Mouse (Mus musculus): ENCODE results near the gene Mrc2.

Gene Mrc2

DNA sequence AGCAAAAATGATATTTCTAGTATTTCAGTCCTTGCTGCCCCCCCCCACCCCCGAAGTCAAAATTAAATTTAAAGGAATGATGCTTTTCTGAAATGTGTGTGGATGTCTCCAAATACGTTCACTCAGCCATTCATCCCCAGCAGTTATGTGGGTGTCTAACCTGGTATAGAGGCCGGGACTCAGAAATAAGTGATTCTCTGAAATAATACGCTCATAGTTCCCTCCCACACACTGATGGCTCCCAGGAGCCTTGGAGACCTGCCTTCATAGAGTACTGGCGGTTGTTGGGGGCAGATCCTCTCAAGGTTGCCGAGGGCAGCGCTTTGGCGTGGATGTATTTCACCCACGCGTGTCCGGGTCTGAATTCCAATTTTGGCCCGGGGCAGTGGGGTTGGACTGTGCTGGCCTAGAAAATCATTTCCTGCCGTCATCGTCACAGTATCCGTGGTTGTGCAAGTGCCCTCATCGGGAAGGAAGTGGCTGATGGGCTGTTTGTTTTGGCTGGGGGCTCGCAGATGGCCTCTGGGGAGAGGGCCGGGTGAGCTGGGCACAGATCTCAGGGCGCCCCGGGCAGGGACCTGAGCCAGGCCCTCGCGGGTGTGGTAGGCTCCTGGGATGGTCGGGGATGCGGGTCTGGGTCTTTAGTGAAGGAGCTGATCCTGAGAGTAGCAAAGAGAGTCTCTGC is 19.0 kb downstream of the Mrc2 start:
- DNase-seq (ENCODE audit: low spot score): peak; percentile 37

DNA sequence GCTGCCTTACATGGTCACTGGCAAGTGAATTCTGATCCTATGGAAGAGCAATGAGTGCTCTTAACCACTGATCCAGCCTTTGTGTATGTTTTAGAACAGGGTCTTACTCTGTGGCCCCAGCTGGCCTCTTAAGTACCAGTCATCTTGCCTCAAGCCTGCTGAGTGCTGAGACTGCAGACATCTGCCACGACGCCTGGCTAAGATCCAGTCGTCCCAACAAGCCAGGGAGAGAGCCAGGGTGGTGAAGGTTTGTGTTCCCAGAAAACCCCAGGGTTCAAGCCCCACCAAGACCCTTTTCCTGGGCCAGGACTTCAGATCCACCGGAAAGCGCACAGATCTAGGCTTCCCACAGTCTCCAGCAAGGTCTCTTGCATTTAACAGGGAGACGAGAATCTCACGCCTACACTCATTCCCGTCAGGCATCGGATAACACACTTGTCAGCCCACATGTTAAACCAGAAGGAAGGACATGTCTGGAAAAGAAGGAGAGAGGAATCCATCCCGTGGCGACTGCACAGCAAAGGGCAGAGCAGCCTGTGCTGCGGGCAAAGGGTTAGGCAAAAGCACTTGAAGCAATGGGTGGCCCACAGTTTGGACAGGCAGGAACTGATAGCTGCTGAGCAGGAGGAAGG is 20.0 kb downstream of the Mrc2 start:
- peak; percentile 49 for DNase-seq (ENCODE audit: low spot score)

DNA sequence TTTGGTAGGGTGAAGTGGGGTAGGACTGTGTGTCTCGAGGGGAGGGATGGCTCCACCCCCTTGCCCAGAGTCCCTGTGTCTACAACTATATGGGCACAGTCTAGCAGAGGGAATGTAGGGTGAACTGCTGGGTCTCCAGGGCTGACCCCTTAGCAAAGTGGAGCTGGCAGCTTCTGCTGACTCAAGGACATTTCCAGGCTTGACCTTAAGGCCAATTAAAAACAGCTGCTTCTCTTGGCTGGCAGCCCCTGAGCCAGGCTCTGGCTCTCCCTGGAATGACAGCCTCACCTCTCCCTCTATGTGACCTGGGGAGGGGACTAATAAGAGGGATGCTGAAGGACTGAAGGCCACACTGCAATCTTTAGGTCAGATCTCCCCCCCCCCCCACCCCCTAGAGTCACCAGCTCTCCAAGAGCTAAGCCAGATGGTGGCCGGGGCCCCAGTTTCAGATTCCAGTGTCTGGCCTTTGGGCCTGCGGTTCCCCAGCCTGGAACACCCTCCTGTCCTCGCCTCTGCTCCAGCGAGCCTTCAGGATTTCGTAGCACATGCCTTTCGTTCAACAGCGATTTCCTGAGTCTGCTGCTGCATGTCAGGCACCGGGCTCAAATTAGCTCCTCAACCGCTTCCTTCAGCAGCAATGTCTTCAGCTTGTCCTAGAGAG is 20.7 kb downstream of the Mrc2 start:
- peak; percentile 57 for DNase-seq (ENCODE audit: low spot score)

DNA sequence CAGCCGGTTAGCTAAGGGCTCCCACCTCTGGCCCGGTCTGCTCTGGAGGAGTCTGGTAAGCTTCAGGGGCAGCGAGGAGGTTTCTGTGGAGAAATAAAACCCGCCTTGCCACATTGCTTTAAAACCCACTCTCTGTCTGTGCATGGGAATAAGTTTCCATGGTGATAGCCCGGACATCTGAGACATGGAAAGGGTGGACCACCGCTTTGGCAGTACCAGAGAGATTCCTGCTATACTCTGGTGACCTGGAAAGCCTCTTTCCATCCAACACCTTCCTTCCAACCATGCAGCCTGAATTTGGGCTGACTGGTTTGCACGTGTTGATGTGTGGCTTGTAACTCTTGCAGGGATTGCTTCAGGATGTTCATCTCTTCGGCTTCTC is 21.2 kb downstream of the Mrc2 start:
- no peak for DNase-seq (ENCODE audit: low spot score)

DNA sequence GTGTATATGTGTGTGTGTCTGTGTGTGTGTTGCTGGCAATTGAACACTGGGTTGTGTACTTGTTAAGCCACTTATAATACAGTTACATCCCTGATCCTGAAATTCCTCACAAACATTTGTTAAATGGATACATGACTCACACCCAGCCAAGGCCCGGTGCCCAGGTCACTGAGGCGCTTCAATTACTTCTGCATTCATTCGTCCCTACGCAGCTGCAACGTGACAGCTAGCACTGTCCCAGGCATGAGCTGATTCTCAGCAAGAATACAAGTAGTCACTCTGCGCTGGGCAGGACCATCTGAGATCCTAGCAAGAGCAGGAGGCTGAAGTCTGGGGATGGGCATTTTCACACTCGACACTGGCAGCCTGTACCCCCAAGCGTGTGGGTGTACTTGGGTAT is 22.9 kb downstream of the Mrc2 start:
- DNase-seq (ENCODE audit: low spot score): peak; percentile 28

DNA sequence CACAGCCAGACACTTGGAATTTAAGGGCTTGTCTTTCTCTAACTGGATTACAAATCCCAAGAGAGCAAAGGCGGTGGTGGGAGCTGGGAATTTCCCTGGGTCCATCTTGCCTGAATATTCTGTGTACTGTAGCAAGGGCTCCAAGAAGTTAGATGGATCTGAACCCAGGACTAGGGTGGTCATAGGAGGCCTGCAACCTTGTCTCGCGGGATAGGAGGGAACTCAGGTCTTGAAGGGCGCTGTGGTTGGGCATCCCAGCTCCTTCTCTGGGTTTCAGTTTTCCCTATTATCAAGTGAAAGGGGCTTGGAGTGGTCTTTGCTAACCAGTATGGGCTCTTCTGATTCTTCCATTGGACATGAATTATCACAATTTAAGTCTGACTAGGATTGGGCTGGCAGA is 23.7 kb downstream of the Mrc2 start:
- no peak for DNase-seq (ENCODE audit: low spot score)

DNA sequence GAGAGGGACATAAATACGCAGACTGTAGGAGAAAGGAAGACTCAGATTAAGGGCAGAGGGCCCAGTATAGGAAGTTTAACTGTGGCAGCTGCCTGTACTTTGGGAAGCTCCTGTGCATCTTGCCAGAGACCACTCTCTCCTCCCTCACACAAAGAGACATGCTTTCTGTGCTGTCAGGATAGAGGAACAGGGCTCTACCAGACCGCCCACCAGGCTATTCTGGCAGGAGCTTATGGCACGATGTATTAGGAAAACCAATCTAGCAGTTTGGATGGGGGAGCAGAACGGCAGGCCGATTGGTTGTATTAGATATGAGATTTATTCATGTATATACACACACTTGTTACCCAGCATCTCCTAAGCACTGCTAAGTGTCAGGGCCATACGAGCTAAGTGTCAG is 25.3 kb downstream of the Mrc2 start:
- no peak for DNase-seq (ENCODE audit: low spot score)

DNA sequence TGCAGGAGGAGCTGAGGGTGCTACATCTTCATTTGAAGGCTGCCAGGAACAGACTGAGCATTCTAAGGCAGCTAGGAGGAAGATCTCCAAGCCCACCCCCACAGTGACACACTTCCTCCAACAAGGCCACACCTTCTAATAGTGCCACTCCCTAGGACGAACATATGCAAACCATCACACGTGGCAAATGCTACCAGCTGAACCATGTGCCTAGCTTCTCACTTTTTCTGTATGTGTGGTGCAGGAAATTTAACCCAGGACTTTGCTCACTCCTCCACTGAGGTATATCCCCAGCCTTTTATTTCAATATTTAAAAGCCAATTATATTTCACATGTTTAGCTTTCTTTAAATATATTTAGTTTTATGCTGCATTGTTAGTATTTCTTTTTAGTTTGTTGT is 28.6 kb downstream of the Mrc2 start:
- DNase-seq (ENCODE audit: low spot score): no peak

DNA sequence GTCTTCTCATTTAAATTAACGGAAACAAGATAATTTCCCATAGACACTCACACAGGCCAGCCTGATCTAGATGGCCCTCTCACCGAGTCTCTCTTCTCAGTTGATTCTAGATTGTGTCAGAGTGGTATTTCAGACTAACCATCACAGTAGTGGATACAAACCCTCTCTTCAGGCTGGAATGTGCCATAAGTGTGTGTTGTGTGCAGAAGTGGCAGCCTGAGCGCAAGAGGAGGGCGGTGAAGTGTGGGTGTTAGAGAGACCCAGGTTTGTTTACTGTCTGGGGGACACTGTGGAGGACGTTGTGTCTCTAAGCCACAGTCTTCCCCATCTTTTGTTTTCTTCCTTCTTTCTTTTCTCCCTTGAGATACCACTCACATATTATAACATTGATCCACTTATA is 31.1 kb downstream of the Mrc2 start:
- no peak for DNase-seq (ENCODE audit: low spot score)

DNA sequence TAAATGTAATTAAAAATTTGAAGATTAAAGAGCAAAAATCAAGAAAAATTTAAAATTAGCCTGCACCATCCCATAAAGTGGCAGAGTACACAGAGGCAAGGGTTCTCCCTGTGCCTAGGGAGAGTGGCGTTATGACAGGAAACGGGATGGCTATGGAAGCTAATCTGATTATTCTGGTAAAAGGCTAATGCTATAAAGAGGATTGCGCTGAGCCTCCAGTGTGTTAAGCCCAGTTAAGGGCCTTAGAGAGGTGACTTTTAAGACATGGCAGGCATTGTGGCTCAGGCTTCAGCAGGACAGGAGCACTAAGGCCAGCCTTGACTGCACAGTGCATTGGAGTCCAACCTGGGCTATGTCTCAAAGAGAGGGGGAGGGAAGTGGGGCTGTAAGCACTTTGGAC is 34.7 kb downstream of the Mrc2 start:
- DNase-seq (ENCODE audit: low spot score): no peak

DNA sequence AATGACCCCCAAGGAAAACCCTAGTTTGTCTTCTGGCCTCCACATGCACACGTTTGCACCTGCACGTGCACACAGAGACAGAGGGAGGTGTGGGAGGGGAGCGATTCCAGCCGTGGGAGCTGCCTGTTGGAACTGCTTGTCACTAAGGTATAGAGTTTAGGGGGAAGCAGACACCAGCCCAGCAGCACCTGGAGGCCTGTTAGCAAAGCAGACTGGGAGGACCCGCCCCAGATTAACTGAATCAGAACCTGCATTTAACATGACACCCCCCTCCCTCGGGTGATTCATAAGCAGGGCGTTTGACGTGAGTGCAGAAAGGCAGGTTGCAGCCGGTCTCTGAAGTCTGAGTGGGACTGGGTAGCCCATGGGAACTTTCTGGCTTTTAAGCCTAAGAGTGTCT is 37.5 kb downstream of the Mrc2 start:
- DNase-seq (ENCODE audit: low spot score): no peak

DNA sequence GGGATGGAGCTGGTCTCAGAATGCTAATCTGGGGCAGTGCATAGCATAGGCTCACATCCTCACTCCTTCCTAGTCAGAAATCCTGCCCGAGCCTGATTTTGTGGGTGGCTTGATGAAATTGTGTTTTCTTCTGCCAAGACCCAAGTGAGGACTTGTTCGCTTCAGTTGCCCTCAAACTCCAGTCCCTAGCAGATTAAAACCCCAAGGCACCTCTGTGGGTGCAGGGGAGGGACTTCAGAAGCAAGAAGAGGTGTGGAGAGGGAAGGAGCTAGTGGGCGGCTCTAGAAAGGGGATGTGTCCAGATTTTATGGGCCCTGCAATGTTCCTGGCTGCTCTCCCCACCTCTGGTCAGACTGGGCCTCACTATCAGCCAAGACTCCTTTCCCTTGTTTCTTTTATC is 38.7 kb downstream of the Mrc2 start:
- no peak for DNase-seq (ENCODE audit: low spot score)

DNA sequence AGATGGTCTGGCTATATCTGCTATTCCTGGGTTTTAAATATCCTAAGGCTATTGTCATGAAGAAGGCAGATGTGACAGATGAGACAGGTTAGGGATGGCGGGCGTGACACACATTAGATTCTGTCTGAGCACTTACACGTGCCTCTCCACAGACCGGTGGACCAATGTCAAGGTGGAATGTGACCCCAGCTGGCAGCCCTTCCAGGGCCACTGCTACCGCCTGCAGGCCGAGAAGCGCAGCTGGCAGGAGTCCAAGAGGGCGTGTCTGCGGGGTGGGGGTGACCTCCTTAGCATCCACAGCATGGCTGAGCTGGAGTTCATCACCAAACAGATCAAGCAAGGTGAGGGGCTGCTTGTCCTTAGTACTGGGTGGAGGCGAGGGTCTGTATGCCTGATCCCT is 39.3 kb downstream of the Mrc2 start:
- peak; percentile 77 for DNase-seq (ENCODE audit: low spot score)

DNA sequence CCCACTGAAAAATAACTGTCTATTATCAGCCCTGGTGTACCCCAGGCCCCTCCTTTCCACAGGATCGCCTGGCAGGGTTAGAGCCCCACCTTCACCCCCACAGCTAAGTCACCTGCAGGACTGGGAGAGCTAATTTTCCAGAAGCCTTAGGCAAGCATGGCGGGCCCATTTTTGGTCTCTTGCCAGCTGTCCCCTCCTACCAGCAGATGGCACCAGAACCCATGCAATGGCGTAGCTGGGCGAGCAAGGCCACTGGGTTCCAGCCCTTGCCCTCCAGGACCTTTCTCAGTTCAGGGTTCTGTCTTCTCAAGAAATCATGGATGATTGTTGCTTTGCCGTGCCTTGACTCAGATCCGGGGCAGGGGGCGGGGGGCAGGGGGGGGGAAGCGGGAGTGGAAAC is 40.0 kb downstream of the Mrc2 start:
- DNase-seq (ENCODE audit: low spot score): peak; percentile 87

DNA sequence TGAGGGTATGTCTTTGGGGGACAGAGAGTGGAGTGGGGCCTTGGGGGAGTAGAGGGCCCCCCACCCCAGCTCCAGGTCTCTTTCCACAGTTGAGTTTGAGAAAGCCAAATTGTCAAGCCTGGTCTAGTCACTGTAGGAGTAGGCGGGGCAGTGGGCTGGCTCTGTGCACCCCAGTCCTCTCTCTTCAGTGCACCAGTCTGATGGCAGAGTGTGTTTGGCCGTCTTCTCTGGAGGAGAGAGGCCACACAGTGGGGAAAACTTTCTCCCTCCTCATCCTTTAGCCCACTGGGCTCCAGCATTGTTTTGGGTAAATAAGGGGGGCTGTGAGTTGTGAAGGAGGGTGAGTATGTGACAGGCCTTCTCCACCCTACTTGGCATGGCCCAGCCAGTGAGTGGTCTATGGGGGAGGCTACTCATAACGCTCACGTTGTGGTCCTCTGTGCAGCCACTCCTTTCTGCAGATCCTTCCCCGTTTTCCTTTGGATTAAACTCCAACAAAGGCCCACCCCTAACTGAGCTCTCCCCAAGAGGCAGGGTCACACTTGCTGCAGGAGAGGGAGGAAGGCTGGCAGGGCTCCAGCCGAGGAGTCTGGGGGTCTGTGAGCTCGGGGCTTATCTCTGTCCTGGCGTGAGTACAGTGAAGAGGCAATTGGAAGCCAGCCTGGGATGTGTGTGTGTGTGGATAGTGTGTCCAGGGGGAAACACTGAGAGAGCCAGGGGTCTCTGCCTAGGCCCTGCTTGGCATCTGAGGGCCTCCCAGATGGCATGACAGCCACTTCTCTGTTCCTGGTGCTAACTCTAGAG is 41.6 kb downstream of the Mrc2 start:
- DNase-seq (ENCODE audit: low spot score): no peak

DNA sequence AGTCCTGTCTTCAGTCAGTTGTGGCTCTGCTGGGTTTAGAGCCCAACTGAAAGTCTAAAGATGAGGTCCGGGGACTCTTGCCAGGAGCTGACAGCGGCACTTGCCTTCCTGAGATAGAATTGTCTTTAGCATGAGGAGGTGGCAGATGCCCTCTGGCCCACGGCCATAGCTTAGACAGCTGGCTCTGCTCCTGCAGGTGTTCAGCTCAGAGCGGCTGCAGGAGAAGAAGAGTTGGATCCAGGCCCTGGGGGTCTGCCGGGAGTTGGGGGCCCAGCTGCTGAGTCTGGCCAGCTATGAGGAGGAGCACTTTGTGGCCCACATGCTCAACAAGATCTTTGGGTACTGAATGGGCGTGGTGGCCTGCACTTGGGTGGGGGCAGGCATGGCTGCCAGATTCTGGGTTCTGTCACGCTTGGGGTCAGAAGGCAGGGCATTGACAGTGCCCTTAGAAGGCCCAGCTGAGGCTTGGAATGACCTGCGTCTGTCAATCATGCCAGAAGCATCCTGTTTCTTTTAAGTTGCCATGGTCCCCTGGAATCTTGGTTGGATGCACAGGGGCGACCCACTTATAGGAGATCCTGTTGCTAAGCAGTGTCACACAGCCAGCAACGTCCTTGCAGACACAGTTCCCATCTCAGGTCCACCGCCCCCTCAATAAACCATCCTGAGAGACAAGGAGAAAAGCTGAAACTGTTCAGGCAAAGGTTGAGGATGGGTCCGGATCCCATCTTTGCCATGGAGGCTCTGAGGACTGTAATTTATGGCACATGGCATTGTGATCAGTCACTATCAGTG is 46.4 kb downstream of the Mrc2 start:
- peak; percentile 21 for DNase-seq (ENCODE audit: low spot score)

DNA sequence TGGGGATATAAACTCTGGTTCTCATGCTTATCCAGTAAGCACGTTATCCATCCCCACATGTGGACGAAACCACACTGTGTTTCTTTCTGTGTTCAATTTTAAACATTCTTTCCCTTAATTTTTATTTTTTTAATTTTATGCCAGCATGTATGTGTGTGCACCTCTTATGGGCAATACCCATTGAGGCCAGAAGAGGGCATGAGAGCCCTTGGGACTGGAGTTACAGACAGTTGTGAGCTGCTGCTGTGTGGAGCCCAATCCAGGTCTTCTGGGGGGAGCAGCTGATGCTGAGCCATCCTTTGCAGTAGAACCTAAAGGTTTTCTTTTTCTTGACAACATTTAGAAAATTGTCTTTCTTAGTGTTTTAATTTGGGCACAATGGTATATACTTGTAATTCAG is 52.8 kb downstream of the Mrc2 start:
- no peak for DNase-seq (ENCODE audit: low spot score)

DNA sequence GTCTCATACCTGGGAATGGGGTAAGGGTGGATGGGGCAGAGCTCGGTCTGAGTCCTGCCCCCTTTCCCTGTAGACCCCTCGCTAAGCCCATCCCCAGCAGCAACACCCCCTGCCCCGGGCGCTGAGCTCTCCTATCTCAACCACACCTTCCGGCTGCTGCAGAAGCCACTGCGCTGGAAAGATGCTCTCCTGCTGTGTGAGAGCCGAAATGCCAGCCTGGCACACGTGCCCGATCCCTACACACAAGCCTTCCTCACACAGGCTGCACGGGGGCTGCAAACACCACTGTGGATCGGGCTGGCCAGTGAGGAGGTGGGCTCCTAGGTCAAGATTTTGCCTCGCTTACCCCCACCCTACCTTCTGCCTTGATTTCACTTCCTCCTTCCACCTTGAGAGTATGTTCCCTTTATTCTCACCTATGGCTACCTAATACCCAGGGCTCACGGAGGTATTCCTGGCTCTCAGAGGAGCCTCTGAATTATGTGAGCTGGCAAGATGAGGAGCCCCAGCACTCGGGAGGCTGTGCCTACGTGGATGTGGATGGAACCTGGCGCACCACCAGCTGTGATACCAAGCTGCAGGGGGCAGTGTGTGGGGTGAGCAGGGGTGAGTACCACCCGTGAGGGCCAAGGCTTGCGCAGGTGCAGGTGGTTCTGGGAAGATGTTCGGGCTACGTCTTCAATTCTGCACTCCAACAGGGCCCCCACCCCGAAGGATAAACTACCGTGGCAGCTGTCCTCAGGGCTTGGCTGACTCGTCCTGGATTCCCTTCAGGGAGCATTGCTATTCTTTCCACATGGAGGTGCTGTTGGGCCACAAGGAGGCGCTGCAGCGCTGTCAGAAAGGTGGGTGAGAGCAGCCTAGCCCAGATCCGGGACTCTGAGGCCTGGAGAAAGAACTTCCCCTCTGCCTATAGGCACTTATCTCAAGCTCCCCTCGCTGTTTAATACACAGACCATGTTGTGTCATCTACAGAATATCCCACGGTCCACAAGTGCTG is 55.0 kb downstream of the Mrc2 start:
- DNase-seq (ENCODE audit: low spot score): peak; percentile 59

DNA sequence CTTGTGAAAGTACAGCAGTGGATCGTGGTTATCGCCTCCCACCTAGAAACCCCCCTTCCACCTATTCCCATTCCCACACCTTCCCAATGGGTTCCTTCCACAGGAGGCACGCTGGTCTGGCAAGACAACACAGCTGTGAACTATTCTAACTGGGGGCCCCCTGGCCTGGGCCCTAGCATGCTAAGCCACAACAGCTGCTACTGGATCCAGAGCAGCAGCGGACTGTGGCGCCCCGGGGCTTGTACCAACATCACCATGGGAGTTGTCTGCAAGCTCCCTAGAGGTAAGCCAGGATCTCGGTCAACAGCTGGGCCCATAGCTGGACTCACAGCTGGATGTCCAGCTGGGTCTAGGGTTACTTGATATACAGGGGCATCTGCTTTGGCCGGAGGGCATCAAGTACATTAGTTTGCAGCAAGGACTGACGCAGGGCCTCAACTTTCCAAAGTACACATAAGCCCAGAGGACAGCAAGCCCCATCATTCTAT is 56.1 kb downstream of the Mrc2 start:
- no peak for DNase-seq (ENCODE audit: low spot score)

DNA sequence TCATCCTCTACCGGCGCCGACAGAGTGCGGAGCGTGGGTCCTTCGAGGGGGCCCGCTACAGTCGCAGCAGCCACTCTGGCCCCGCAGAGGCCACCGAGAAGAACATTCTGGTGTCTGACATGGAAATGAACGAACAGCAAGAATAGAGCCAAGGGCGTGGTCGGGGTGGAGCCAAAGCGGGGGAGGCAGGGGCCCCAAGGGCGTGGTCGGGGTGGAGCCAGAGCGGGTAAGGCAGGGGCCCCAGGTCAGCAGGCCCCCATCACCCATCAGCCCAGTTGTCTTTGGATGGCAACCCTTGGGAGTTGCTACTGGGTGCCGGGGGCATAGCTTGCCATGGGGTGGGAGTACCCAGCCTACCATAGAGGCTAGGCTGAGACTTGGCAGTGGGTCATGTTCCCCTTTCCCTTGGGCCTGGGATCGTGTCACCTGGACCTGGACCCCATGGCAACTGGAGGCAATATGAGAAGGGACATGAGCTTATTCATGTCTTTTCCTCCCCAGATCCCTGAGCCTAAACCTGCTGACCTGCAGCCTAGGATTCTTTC is 57.4 kb downstream of the Mrc2 start:
- no peak for DNase-seq (ENCODE audit: low spot score)

All from MN1 (cell line).